Mouse (Mus musculus) bone marrow, adult 2 months (tissue): Measurements from ENCODE around the gene March10.

Experiments used
- CTCF ChIP-seq: fragments of 200-500 bp; IDR thresholded peaks from 2 replicates; pipeline ENCODE4 v1.5.1; 2011; ENCODE audit warnings: low read length, control low read depth; ENCODE audit not compliant: control insufficient read depth, insufficient read depth
- POLR2A ChIP-seq: fragments of 200-500 bp; IDR thresholded peaks from 2 replicates; pipeline ENCODE4 v1.6.1; 2011; ENCODE audit warnings: low read depth, mild to moderate bottlenecking, control low read depth, low read length, borderline replicate concordance; ENCODE audit not compliant: control insufficient read depth

DNA sequence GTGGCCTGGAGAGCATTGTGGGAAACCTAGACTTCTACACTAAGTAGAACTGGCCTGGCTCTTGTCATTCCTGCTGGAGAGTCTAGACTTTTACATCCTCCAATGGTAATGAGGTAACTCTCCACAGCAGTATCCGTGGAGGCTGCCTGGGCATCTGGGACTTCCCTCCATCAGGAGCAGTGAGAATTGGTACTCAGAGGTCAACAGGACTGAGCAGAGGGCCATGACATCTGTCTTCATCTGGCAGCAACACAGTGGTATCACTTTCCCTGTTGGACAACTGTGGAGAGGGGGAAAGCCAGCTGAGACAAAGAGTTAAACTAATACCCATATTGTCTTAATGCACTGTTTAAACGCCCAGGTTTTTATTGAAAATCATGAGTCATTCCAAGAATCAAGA is 26.2 kb upstream of the March10 start:
- TF ChIP-seq CTCF (no peak), POLR2A (no peak)
